Mouse (Mus musculus) lung, postnatal 0 days (tissue): ENCODE data around the gene Scaf11.

Experiments used
- CTCF ChIP-seq: IDR thresholded peaks from 2 replicates; pipeline ENCODE4 v1.5.1; 2016; ENCODE audit warnings: antibody characterized with exemption, mild to moderate bottlenecking
- EP300 ChIP-seq: IDR thresholded peaks from 2 replicates; pipeline ENCODE4 v1.6.1; 2016; ENCODE audit warnings: antibody characterized with exemption, mild to moderate bottlenecking, control low read depth

GRCm38 (mm10) chr15:96456651-96457337 is 3.8 kb downstream of the Scaf11 start:
- no peak for TF ChIP-seq CTCF
- TF ChIP-seq EP300 = no peak
